Mouse (Mus musculus): ENCODE results near the gene Nup210. TPM values are rescaled to one million over a fixed set of nuclear protein-coding genes. Genes with fewer than 3 reads are reported as not detected.

The Nup210 gene
- polyA plus RNA-seq, 1 experiment from 2014 or later, result 27.5 TPM

DNA sequence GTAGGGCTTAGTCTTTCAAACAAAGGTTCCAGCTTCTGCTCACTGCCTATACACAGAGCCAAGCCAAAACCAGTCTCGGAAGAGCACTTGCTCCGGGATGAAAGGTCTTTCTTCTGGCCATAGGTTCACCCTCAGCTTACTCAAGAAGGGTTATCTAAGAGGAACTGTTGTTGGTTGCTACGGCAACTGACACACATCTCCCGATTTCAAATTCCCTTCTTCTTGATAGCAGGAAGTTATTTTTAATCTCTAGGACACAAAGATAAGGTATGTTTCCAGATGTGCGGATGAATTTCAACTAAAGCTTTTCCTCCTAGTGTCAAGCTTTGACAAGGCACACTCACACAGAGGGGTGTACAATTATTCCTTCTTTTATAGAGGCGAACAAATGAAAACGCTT is 68.6 kb downstream of the Nup210 start:
- Histone ChIP-seq H3K4me3 (no peak overlapping the region), H3K27ac (no peak overlapping the region), H3K9me3 (no peaks in the 10 kb centered on the region), H3K27me3 (no peaks in the 10 kb centered on the region), H3K9ac (no peak overlapping the region), H3K4me1 (no peaks in the 10 kb centered on the region), H3K36me3 (0 out of 2 replicates have a peak, but pooled peaks cover 4% of the 10 kb centered on the region), H3K4me2 (no peak overlapping the region)
- ATAC-seq (ENCODE audit: borderline replicate concordance, extremely low read depth, low FRiP score, low TSS enrichment), result no peak
- 57% methylated on average over 7 of the region's 7 CpGs for WGBS

DNA sequence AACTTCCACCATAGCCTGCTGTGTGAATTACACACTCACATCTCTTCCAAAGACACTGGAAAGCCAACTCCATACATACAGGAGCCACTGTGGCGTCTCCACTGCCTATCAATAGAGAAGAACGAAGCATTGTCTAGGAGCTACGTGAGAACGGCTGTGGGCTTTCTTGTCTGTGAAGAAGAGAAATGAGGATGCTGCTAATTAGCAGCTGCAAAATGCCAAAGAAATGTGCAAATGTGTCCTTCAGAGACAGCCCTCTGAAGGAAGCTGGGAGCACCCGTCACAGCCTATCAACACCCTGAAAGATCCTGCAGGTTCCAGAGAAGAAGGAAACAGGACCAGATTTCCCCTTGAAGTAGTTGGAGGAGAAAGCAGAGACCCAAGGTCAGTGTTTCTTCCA is 69.2 kb downstream of the Nup210 start:
- Histone ChIP-seq H3K27me3 (no peaks in the 10 kb centered on the region), H3K4me1 (no peaks in the 10 kb centered on the region), H3K27ac (no peak overlapping the region), H3K4me2 (no peak overlapping the region), H3K9me3 (no peaks in the 10 kb centered on the region), H3K36me3 (no peaks in the 10 kb centered on the region), H3K9ac (no peak overlapping the region), H3K4me3 (no peak overlapping the region)
- no peak for ATAC-seq (ENCODE audit: borderline replicate concordance, extremely low read depth, low FRiP score, low TSS enrichment)
- WGBS, result 83% methylated on average over 5 of the region's 5 CpGs

DNA sequence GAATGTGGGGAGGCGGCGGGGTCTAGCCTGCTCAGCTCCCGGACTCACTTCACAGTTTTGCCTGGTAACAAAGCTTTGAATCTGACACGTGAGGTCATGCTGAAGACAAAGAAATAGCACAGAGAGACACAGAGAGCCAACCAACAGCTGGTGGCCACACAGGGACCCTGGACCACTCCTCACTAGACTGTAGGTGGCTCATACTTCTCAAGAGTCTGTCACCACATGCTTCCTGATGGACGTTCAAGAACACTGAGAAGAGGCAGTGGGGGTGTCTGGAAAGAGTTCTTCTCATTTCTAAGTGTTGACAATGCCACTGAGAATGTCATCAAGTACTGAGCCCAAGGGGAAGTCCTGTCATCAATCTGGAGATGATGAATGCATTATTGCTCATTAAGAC is 70.4 kb downstream of the Nup210 start:
- Histone ChIP-seq H3K4me2 (no peak overlapping the region), H3K9ac (no peak overlapping the region), H3K27me3 (no peaks in the 10 kb centered on the region), H3K9me3 (no peaks in the 10 kb centered on the region), H3K36me3 (no peaks in the 10 kb centered on the region), H3K4me3 (no peak overlapping the region), H3K4me1 (no peaks in the 10 kb centered on the region), H3K27ac (no peak overlapping the region)
- WGBS, result 77% methylated on average over 5 of the region's 5 CpGs
- ATAC-seq (ENCODE audit: borderline replicate concordance, extremely low read depth, low FRiP score, low TSS enrichment), result no peak

DNA sequence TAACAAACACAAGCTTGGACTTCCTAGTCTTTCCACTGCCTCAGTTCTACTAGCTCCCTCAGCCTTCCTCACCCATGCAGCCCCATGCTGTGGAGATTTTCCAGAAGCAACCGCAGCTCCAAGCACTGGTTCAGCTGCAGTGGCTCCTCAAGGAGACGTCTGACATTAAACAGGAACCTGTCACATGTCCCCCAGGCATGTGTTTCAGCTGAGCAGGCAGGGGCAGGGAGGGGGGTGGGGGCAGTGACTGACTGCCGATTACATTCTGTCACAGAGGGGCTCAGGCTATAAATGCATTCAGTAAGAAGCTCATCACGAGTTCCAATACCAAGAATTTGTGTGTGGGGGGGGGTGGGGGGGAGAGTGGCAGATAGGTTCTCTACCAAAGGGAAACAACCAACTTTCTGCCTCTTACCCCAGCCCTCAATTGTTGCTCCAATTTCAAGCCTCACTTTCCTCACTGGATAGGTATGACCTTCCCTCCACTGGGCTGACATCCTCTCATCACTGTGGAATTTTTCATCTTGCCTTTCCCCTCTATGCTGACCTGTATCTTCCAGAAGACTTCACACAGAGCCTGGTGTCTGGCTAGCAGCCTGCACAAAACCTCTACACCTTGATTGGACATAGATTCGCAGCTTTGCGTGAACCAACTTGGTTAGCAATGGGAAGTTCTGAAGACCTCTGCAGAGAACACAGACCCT is 71.8 kb downstream of the Nup210 start:
- Histone ChIP-seq H3K4me2 (no peak overlapping the region), H3K36me3 (no peaks in the 10 kb centered on the region), H3K9me3 (no peaks in the 10 kb centered on the region), H3K4me3 (no peak overlapping the region), H3K4me1 (no peaks in the 10 kb centered on the region), H3K27me3 (no peaks in the 10 kb centered on the region), H3K9ac (no peak overlapping the region), H3K27ac (no peak overlapping the region)
- no peak for ATAC-seq (ENCODE audit: borderline replicate concordance, extremely low read depth, low FRiP score, low TSS enrichment)
- WGBS, result 43% methylated on average over 6 of the region's 6 CpGs

DNA sequence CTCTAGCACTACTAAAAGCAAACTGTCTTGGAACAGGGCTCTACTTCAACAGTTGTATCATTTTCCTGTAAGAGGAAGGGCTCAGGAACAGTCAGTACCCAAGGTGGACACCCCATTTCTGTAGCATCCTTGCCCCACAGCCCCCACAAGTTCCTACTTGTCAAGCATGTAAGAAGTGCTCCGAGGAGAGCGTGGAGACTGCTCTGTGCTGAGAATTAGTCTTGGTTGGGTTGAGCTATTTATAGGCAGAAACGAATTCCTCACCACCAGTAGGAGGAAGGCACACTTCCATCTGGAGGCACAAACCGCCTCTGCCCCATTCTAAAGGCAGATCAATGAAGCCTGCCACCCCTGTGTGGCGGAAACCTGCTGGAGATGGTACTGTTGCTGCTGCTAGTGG is 75.3 kb downstream of the Nup210 start:
- no peaks in the 10 kb centered on the region for H3K4me1 ChIP-seq
- H3K27me3 ChIP-seq, result no peaks in the 10 kb centered on the region
- no peak for ATAC-seq (ENCODE audit: borderline replicate concordance, extremely low read depth, low FRiP score, low TSS enrichment)
- H3K4me3 ChIP-seq, result no peak overlapping the region
- no peak overlapping the region for H3K9ac ChIP-seq
- 82% methylated on average over 5 of the region's 5 CpGs for WGBS
- H3K4me2 ChIP-seq, result no peak overlapping the region
- H3K27ac ChIP-seq, result no peak overlapping the region
- H3K9me3 ChIP-seq, result no peaks in the 10 kb centered on the region
- H3K36me3 ChIP-seq, result 0 out of 2 replicates have a peak, but pooled peaks cover 2% of the 10 kb centered on the region

DNA sequence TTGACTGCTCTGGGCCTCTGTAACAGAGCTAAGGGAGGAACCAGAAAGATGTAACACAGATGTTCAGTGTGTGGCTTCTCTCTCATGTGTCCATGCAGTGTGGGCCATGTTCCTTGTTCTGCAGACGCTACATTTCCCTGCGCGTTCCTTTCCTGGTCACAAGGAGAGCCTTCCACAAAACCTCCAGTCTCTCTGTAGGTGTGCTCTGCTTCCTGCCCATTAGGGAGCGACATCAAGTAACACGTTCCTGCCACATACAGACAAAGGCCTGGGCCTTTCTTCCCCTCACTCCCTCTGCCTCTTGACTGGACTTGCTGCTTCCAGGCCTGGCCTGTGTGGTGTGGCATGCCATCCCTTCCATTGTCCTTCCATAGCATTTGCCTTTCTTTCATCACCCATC is 88.4 kb downstream of the Nup210 start:
- 78% methylated on average over 5 of the region's 5 CpGs for WGBS

DNA sequence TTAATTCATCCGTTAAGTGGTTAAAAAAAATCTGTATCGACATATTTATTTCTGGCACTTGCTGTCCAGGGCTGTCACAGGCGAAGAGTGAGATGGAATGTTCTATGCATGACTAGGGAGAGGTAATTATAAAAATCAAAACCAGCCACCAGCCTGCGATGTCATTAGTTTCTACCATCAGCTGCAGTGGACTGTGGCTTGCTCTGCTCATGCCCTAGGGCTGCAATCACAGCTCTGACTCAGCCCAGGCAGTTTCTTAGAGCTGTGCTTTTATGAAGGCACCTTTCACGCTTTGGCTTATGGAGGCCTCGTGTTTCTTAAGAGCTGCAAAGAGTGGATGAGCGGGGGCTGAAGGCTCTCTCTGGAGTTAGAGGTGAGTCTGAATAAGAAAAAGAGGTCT is 95.8 kb downstream of the Nup210 start:
- Histone ChIP-seq H3K36me3 (no peaks in the 10 kb centered on the region), H3K4me3 (no peak overlapping the region), H3K4me2 (no peak overlapping the region), H3K4me1 (no peaks in the 10 kb centered on the region), H3K9me3 (no peaks in the 10 kb centered on the region), H3K27ac (no peak overlapping the region), H3K9ac (no peak overlapping the region), H3K27me3 (no peaks in the 10 kb centered on the region)
- no peak for ATAC-seq (ENCODE audit: borderline replicate concordance, extremely low read depth, low FRiP score, low TSS enrichment)
- 73% methylated on average over 7 of the region's 7 CpGs for WGBS

More for the DNA sequence above, 88.4 kb downstream of the Nup210 start:
- Histone ChIP-seq H3K27ac (no peak overlapping the region), H3K4me1 (no peaks in the 10 kb centered on the region), H3K4me3 (no peak overlapping the region), H3K4me2 (no peak overlapping the region), H3K27me3 (no peaks in the 10 kb centered on the region), H3K9me3 (no peaks in the 10 kb centered on the region), H3K9ac (no peak overlapping the region), H3K36me3 (no peaks in the 10 kb centered on the region; the same call in 1 of the 2 replicates)
- no peak for ATAC-seq (ENCODE audit: borderline replicate concordance, extremely low read depth, low FRiP score, low TSS enrichment)

DNA sequence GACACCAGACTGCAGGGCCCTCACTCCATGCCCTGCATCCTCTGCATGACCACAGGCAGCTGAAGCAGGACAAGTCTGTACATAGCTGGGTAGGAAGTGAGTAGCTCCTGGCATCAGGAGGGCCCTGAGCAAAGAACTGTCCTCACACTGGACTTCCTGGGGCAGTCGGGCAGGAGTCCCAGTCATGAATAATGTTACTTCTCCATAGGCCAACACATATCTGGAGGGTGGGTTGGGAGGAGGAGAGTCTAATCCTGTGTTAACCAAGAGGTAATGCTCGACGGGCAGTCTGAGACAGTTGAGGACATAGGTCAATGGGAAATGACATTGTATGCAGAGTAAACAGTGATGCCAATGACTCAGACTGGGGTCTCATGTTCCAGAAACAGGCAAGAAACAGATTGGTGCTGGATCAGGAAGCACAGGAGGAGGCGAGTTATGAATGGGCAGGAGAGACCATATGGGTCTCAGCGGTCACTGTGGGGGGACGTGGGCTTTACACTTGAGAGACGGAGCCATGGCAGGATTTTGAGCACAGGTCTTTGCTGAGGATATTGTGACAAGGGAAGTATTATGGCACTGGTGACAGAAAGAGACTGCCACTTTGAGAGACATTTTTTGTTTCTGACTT is 99.9 kb downstream of the Nup210 start:
- ATAC-seq (ENCODE audit: borderline replicate concordance, extremely low read depth, low FRiP score, low TSS enrichment), result no peak
- H3K9ac ChIP-seq, result no peak overlapping the region
- 68% methylated on average over 7 of the region's 7 CpGs for WGBS

DNA sequence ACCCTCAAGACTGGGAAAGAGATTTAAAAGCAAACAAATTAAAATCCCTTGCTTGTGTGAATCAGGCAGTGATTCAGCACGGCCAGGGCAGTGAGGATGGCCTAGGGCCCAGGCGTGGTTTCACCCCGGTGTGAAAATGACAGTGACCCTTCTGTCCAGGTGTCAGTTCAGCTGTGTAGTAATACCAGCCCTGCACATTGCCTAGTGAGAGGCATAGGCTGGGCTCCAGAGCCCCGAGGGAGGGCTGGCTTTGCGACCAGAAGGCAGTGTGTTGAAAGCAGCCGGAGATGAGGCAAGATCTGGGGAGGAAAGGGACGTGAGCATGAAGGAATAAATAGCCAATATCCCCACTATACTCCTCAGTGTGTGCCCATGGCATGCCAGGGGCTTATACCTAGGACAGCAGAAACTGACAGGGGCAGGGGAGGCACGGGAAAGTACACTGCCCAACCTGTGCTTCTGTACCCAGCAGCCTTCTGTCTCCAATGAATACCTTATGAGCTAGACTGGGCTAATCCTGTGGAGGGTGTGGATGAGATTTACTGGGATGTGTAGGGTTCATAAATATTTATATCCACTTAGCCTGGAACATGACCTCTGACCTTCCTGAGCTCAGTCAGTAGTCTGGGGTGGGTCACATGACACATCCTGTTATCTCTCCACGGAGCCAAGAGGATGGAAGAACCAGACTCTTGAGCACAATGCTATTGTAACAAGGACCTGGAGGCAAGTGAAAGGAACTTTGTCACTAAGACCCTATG is 102.3 kb downstream of the Nup210 start:
- no peaks in the 10 kb centered on the region for H3K27me3 ChIP-seq
- H3K9me3 ChIP-seq, result no peaks in the 10 kb centered on the region
- H3K36me3 ChIP-seq, result no peaks in the 10 kb centered on the region
- H3K27ac ChIP-seq, result no peak overlapping the region
- no peak overlapping the region for H3K4me2 ChIP-seq
- ATAC-seq (ENCODE audit: borderline replicate concordance, extremely low read depth, low FRiP score, low TSS enrichment), result no peak
- H3K4me1 ChIP-seq, result no peaks in the 10 kb centered on the region
- WGBS, result 61% methylated on average over 9 of the region's 9 CpGs
- no peak overlapping the region for H3K4me3 ChIP-seq
- no peak overlapping the region for H3K9ac ChIP-seq

More for the DNA sequence above, 99.9 kb downstream of the Nup210 start:
- no peaks in the 10 kb centered on the region for H3K36me3 ChIP-seq
- H3K27me3 ChIP-seq, result no peaks in the 10 kb centered on the region
- H3K9me3 ChIP-seq, result no peaks in the 10 kb centered on the region
- H3K4me3 ChIP-seq, result no peak overlapping the region
- no peaks in the 10 kb centered on the region for H3K4me1 ChIP-seq
- no peak overlapping the region for H3K4me2 ChIP-seq
- H3K27ac ChIP-seq, result no peak overlapping the region

DNA sequence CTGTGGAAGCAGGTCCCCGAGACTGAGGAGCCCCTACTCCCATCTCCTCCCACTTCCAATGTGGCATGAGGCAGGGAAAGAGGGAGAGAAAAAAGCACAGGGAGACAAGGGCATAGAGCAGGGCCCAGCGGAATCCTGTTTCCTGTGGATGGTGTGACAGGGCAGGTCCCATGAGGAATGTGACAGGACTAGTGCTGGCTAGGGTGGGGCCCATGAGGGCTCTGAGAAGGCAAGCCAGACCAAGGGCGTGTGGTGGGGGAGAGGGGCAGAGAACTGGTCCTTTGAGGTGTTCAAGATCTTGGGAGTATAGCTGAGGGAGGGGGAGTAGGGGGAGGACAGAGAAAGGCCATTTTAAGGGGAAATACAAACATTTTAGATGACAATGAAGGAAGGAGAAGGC is 104.2 kb downstream of the Nup210 start:
- H3K4me2 ChIP-seq, result no peak overlapping the region
- H3K27me3 ChIP-seq, result no peaks in the 10 kb centered on the region
- no peaks in the 10 kb centered on the region for H3K9me3 ChIP-seq
- no peak; the same call in 1 of the 2 replicates for ATAC-seq (ENCODE audit: borderline replicate concordance, extremely low read depth, low FRiP score, low TSS enrichment)
- no peaks in the 10 kb centered on the region for H3K4me1 ChIP-seq
- WGBS, result 58% methylated on average over 3 of the region's 3 CpGs
- H3K4me3 ChIP-seq, result no peak overlapping the region
- H3K27ac ChIP-seq, result no peak overlapping the region
- no peak overlapping the region for H3K9ac ChIP-seq
- no peaks in the 10 kb centered on the region for H3K36me3 ChIP-seq

DNA sequence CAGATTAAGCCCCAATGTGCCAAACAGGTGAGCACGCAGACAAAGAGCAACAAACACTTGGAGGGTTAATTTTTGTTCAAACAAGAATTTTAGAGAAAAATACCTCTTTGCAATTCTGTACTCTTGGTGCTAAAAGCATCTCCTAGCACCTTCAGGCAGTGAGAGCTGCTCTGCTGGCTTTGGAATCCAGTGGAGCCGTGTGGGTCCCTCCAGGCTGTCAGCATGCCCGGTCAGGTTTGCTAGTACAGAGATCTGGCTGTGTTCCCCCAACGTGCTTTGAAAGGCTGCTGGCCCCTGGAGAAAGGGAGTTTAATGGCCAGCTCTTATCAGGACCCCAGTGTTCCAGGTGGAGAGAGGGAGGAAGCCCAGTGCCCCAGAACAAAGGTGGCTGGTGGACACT is 105.1 kb downstream of the Nup210 start:
- no peaks in the 10 kb centered on the region for H3K27me3 ChIP-seq
- no peaks in the 10 kb centered on the region for H3K4me1 ChIP-seq
- H3K4me3 ChIP-seq, result no peak overlapping the region
- H3K9ac ChIP-seq, result no peak overlapping the region
- H3K9me3 ChIP-seq, result no peaks in the 10 kb centered on the region
- H3K27ac ChIP-seq, result no peak overlapping the region
- no peaks in the 10 kb centered on the region for H3K36me3 ChIP-seq
- ATAC-seq (ENCODE audit: borderline replicate concordance, extremely low read depth, low FRiP score, low TSS enrichment), result no peak
- 40% methylated on average over 4 of the region's 4 CpGs for WGBS
- H3K4me2 ChIP-seq, result no peak overlapping the region

DNA sequence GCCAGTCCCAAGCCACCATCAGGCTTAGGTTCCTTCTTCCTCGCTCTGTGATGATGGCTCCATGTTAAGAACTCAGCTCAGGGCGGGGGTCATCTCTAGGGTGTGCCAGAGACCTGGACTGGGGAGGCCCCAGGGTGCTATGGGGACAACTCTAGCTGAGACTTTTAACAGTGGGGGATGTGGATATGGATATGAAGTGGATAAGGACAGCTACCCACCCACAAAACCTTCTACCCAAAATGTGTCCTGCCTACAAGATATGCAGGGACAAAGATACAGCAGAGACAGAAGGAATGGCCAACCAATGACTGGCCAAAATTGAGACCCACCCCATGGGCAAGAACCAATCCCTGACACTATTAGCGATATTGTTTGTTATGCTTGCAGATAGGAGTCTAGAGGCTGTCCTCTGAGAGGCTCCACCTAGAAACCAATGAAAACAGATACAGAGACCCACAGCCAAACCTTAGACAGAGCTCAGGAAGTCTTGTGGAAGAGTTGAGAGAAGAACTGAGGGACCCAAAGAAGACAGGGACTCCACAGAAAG is 108.3 kb downstream of the Nup210 start:
- no peaks in the 10 kb centered on the region for H3K27me3 ChIP-seq
- no peak overlapping the region for H3K4me3 ChIP-seq
- no peak for ATAC-seq (ENCODE audit: borderline replicate concordance, extremely low read depth, low FRiP score, low TSS enrichment)
- WGBS, result 86% methylated on average over 3 of the region's 3 CpGs
- no peak overlapping the region for H3K9ac ChIP-seq
- H3K9me3 ChIP-seq, result no peaks in the 10 kb centered on the region
- H3K4me1 ChIP-seq, result no peaks in the 10 kb centered on the region
- H3K4me2 ChIP-seq, result no peak overlapping the region
- H3K27ac ChIP-seq, result no peak overlapping the region
- no peaks in the 10 kb centered on the region for H3K36me3 ChIP-seq

All from lung, embryonic 15.5 days (tissue).